Mouse (Mus musculus) ovary, postnatal 36 days (tissue): ENCODE data around the gene Irf6.

Experiments used
- DNase-seq: peaks from one replicate; pipeline ENCODE4 v3.0.0; 2022; ENCODE audit warnings: low spot score, mixed read lengths

Gene Irf6

DNA sequence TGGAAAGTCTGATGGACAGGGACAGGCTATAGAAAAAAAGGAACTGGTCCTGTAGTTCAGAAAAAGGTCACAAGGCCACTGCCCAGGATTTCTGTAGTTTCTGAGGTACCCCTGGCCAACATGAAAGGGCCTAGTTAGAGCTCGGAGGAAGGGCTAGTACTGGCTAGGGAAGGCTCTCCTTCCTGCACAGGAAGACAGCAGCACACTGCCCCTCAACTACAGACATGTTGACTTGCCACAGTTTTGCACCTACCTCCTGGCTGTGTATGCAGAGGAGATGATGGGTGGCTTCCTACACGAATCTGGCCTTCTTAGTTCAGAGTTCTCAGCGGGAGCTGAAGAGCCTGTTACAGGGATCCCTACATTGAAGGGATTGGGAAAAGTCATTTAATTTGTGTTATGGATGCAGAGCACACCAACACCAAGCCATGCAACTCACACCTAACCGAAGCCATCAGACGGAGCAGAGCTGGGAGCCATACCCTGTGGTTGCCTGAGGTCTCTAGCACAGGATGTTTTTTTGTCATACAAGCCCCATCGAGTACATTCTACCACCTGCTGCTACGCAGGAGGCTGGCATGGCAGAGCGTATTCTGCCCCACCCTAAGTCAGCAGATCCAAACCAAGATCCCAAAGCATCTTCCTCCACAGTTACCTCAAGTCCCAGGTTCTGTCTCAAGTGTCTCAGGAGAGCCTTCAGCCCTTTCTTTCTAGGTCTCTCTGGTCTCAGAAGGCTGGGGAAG, 47.9 kb downstream of the Irf6 start:
- no peak for DNase-seq

GRCm38 (mm10) chr1:193201383-193201778, 48.5 kb downstream of the Irf6 start, which contains the start of gene Traf3ip3:
Gene Traf3ip3 (minus strand): TSS chr1:193201703.
- no peak for DNase-seq

GRCm38 (mm10) chr1:193203821-193204220, 50.9 kb downstream of the Irf6 start:
- no peak for DNase-seq

DNA sequence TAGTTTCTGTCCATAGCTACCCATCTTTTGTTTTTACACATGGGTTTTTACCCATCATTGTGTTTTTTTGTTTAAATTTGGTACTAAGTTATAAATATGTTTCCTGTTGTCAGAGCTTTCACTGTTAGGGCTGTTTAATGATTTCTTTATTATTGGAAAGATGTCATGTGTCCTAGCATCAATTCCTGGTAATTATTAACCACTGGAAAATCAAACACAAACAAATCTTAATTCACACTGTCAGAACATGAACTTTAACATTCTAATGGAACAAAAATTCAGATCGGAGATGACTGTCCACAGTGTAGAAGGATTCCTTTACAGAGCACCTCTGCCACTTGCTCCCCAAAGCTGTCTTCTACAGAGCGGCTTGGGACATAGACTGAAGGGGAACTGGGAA, 52.5 kb downstream of the Irf6 start:
- DNase-seq = no peak

- no peak for DNase-seq
Observed at GRCm38 (mm10) chr1:193207503-193207902, 54.6 kb downstream of the Irf6 start, which contains the start of gene Lamb3. Gene Lamb3 (plus strand): TSS chr1:193207699.

DNA sequence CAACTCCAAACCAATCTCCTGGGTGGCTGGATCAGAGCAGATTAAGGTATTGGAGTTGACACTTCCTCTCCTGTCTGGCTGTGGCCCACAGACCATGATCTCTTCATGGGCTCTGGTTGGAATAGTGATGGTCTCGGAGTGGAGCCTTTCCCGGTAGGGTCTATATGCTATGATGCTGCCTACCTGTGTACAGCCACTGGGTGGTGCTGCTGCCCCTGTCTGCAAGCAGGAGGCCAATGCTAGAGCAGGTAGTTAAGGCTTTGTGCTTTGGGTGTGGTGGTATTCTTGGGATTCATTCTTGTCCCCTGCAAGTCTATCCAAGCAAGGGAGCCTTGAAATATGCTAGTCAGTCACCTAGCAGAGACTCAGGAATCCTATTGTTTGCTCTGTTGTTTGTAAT, 55.3 kb downstream of the Irf6 start:
- peak; percentile 40 for DNase-seq

DNA sequence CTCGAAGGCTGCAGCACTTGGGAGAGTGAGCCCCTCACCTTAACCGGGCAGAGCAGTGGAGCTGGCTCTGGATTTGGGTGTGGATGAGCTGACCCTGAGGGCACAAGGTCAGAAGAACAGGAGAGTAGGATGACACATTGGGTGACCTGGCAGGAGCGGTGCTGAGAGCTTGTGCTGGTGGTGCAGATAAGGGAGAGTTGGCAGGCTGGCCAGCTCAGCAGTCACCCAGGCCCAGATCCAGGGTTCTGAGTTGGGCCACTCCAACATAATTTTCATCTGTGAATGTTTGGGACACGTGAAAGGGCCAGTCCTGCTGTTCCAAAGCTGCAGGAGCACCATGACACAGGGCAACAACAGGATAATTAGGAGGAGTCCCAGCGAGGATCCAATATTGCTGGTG, 58.5 kb downstream of the Irf6 start:
- no peak for DNase-seq

- DNase-seq = no peak
Observed at GRCm38 (mm10) chr1:193214053-193214452, 61.1 kb downstream of the Irf6 start.

DNA sequence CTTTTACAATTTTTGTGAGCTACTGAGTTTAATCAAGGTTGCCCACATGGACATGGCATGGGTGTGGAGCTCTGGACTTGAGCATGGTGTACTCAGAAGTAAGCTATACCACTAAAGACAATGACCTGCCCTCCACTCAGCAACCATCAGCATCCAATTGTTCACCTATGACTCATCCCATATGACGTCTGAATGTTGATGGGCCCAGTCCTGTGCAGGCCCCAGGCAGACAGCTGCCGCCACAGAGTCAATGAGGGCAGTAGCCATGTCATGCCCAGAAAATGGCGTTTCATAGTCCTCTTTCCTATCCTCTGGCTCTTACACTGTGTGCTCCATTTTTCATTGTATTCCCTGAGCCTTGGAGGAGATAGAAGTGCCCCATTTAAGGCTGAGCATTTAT, 63.1 kb downstream of the Irf6 start:
- no peak for DNase-seq

- DNase-seq = no peak
Observed at GRCm38 (mm10) chr1:193220408-193220807, 67.5 kb downstream of the Irf6 start.
